Mouse (Mus musculus) megakaryocyte, embryonic 14.5 days (primary cell): ENCODE measurements around the gene Rps15.

Experiments used
- FLI1 ChIP-seq: IDR thresholded peaks from 2 replicates; pipeline ENCODE4 v1.6.1; 2012; ENCODE audit warnings: low read length, inconsistent platforms, mixed read lengths
- GATA1 ChIP-seq: IDR thresholded peaks from 3 replicates; pipeline ENCODE4 v1.6.1; 2012; ENCODE audit warnings: mixed read lengths, low read length, inconsistent platforms, borderline replicate concordance

GRCm38 (mm10) chr10:80264341-80265148 is 27.7 kb upstream of the Rps15 start:
- TF ChIP-seq GATA1, result 0 out of 3 replicates have a peak, but pooled peaks have one; percentile 11
- no peak for TF ChIP-seq FLI1
